Mouse (Mus musculus) WW6 (cell line): ENCODE data around the gene Cd300lf.
A peak's percentile ranks its signal among the peaks of the same experiment; 100 is the strongest.

ENCODE experiments used
- DNase-seq: peaks from one replicate; pipeline ENCODE4 v3.0.0-alpha.2; 2013; ENCODE audit warnings: low read depth, low spot score

Gene Cd300lf

GRCm38 (mm10) chr11:115160883-115161577, 27.2 kb upstream of the Cd300lf start:
- DNase-seq = no peak

- peak; percentile 67 for DNase-seq
Observed at GRCm38 (mm10) chr11:115160016-115160797, 26.4 kb upstream of the Cd300lf start.

- no peak for DNase-seq
Observed at GRCm38 (mm10) chr11:115157933-115158719, 24.3 kb upstream of the Cd300lf start.

GRCm38 (mm10) chr11:115155053-115155634, 21.4 kb upstream of the Cd300lf start:
- DNase-seq = no peak

- peak; percentile 86 for DNase-seq
Observed at GRCm38 (mm10) chr11:115153699-115154292, 20.0 kb upstream of the Cd300lf start.

GRCm38 (mm10) chr11:115153088-115153487, 19.3 kb upstream of the Cd300lf start:
- no peak for DNase-seq

- peak; percentile 71 for DNase-seq
Observed at GRCm38 (mm10) chr11:115151755-115152429, 18.1 kb upstream of the Cd300lf start.

GRCm38 (mm10) chr11:115150741-115151254, 17.0 kb upstream of the Cd300lf start:
- no peak for DNase-seq

GRCm38 (mm10) chr11:115147813-115148212, 14.0 kb upstream of the Cd300lf start:
- no peak for DNase-seq

- no peak for DNase-seq
Observed at GRCm38 (mm10) chr11:115141970-115142369, 8.2 kb upstream of the Cd300lf start.

- DNase-seq = no peak
Observed at GRCm38 (mm10) chr11:115138597-115139262, 4.9 kb upstream of the Cd300lf start.

GRCm38 (mm10) chr11:115131768-115132381, 1.9 kb downstream of the Cd300lf start:
- DNase-seq = no peak

GRCm38 (mm10) chr11:115129508-115130126, 4.2 kb downstream of the Cd300lf start:
- DNase-seq = no peak

- no peak for DNase-seq
Observed at GRCm38 (mm10) chr11:115128483-115128882, 5.3 kb downstream of the Cd300lf start.

GRCm38 (mm10) chr11:115119409-115119808, 14.4 kb downstream of the Cd300lf start:
- DNase-seq = no peak

GRCm38 (mm10) chr11:115112196-115112595, 21.6 kb downstream of the Cd300lf start:
- DNase-seq = no peak

GRCm38 (mm10) chr11:115110271-115110670, 23.5 kb downstream of the Cd300lf start:
- no peak for DNase-seq

- no peak for DNase-seq
Observed at GRCm38 (mm10) chr11:115108176-115108575, 25.6 kb downstream of the Cd300lf start.

- DNase-seq = no peak
Observed at GRCm38 (mm10) chr11:115107403-115107916, 26.3 kb downstream of the Cd300lf start.
